Comparison of ENCODE assay signal across 19 mouse cellular contexts in genomic region chr6:135610504-135611096, GRCm38 (mm10).
DNase-seq lines count a peak whose midpoint lies in the region; ATAC-seq and TF ChIP-seq lines count a peak whose summit lies in the region.
"Had no signal": no experiment of that assay in that cellular context is flagged by ENCODE, and none has a peak within 500 bp of the region (broad histone marks: within the 10 kb centered on the region; RNA-seq: fewer than 3 reads in every experiment).

No protein-coding gene starts in this region.

- H3K4me1 ChIP-seq in hindbrain, embryonic 11.5 days (replicated peaks; ENCODE audit: control insufficient read depth, insufficient read depth, low read length): no peaks in the 10 kb centered on the region
- peaks cover 5% of the 10 kb centered on the region; the same call in 1 of the 2 replicates for H3K4me1 ChIP-seq in hindbrain, embryonic 13.5 days (replicated peaks)
- H3K4me1 ChIP-seq in embryonic facial prominence, embryonic 10.5 days: peaks cover 4% of the 10 kb centered on the region
- H3K4me1 ChIP-seq in midbrain, postnatal 0 days (ENCODE audit: insufficient read depth, low read length): no peaks in the 10 kb centered on the region

- WGBS in hindbrain, embryonic 11.5 days: 48% methylated on average over 3 of the region's 3 CpGs
- 28% methylated on average over 3 of the region's 3 CpGs for WGBS in hindbrain, embryonic 13.5 days
- WGBS in embryonic facial prominence, embryonic 10.5 days: 55% methylated on average over 3 of the region's 3 CpGs
- 23% methylated on average over 3 of the region's 3 CpGs for WGBS in midbrain, postnatal 0 days

- H3K27ac ChIP-seq in hindbrain, embryonic 11.5 days (ENCODE audit: low read depth, low read length): no peak overlapping the region
- no peak overlapping the region for H3K27ac ChIP-seq in hindbrain, embryonic 13.5 days
- H3K27ac ChIP-seq in embryonic facial prominence, embryonic 10.5 days (replicated peaks): no peak overlapping the region
- H3K27ac ChIP-seq in midbrain, postnatal 0 days (ENCODE audit: low read depth, low read length): no peak overlapping the region
- H3K27ac ChIP-seq: heart, embryonic 13.5 days; kidney, postnatal 0 days; layer of hippocampus, adult 2 months; left cerebral cortex, adult 2 months; limb, embryonic 12.5 days; liver, embryonic 14.5 days had no signal

- DNase-seq in hindbrain, embryonic 11.5 days (ENCODE audit: low spot score): peak; percentile 27
- DNase-seq in brain, adult 2 months (ENCODE audit: low read depth, low spot score): peak; percentile 42
- peak; percentile 9 for DNase-seq in embryonic facial prominence, embryonic 10.5 days (ENCODE audit: low spot score)
- peak; percentile 7 for DNase-seq in midbrain, postnatal 0 days (ENCODE audit: low spot score)
- no peak for DNase-seq in thymus, postnatal 36 days
- DNase-seq: cerebellum, postnatal 14 days; embryo, embryonic 11 days; heart, postnatal 4 days had no signal

- no peak overlapping the region for H3K4me2 ChIP-seq in hindbrain, embryonic 11.5 days (replicated peaks; ENCODE audit: low read depth, low read length)
- H3K4me2 ChIP-seq in hindbrain, embryonic 13.5 days: no peak overlapping the region
- no peak overlapping the region for H3K4me2 ChIP-seq in midbrain, postnatal 0 days (ENCODE audit: low read depth, low read length, poor library complexity, severe bottlenecking)
- H3K4me2 ChIP-seq: heart, embryonic 13.5 days; limb, embryonic 12.5 days had no signal

- no peak overlapping the region for H3K9ac ChIP-seq in hindbrain, embryonic 11.5 days (ENCODE audit: low read depth, low read length)
- no peak overlapping the region for H3K9ac ChIP-seq in hindbrain, embryonic 13.5 days
- no peak overlapping the region for H3K9ac ChIP-seq in midbrain, postnatal 0 days (replicated peaks; ENCODE audit: low read length, poor library complexity, severe bottlenecking)
- H3K9ac ChIP-seq: heart, embryonic 13.5 days; limb, embryonic 12.5 days; liver, embryonic 14.5 days had no signal

- H3K36me3 ChIP-seq in hindbrain, embryonic 11.5 days (ENCODE audit: control insufficient read depth, insufficient read depth, low read length): no peaks in the 10 kb centered on the region
- H3K36me3 ChIP-seq in hindbrain, embryonic 13.5 days: no peaks in the 10 kb centered on the region
- H3K36me3 ChIP-seq in embryonic facial prominence, embryonic 10.5 days (replicated peaks): no peaks in the 10 kb centered on the region
- H3K36me3 ChIP-seq in midbrain, postnatal 0 days (ENCODE audit: insufficient read depth, low read length): no peaks in the 10 kb centered on the region
- H3K36me3 ChIP-seq: heart, embryonic 13.5 days; limb, embryonic 12.5 days had no signal

- no peak for TF ChIP-seq CTCF in midbrain, postnatal 0 days (IDR thresholded peaks at IDR 0.05)

- H3K4me3 ChIP-seq in hindbrain, embryonic 11.5 days (ENCODE audit: low read depth, low read length): no peak overlapping the region
- H3K4me3 ChIP-seq in hindbrain, embryonic 13.5 days: no peak overlapping the region
- no peak overlapping the region for H3K4me3 ChIP-seq in embryonic facial prominence, embryonic 10.5 days
- no peak overlapping the region for H3K4me3 ChIP-seq in midbrain, postnatal 0 days (ENCODE audit: low read depth, low read length)
- H3K4me3 ChIP-seq: heart, embryonic 13.5 days; layer of hippocampus, adult 2 months; left cerebral cortex, adult 2 months; limb, embryonic 12.5 days; myocyte had no signal

- no peaks in the 10 kb centered on the region for H3K9me3 ChIP-seq in hindbrain, embryonic 11.5 days (ENCODE audit: control insufficient read depth, low read length)
- no peaks in the 10 kb centered on the region for H3K9me3 ChIP-seq in hindbrain, embryonic 13.5 days
- H3K9me3 ChIP-seq in embryonic facial prominence, embryonic 10.5 days: no peaks in the 10 kb centered on the region
- no peaks in the 10 kb centered on the region for H3K9me3 ChIP-seq in midbrain, postnatal 0 days (ENCODE audit: low read length)
- H3K9me3 ChIP-seq: heart, embryonic 13.5 days; limb, embryonic 12.5 days had no signal

- no peaks in the 10 kb centered on the region for H3K27me3 ChIP-seq in hindbrain, embryonic 11.5 days (ENCODE audit: control insufficient read depth, insufficient read depth, low read length)
- H3K27me3 ChIP-seq in hindbrain, embryonic 13.5 days: no peaks in the 10 kb centered on the region
- no peaks in the 10 kb centered on the region for H3K27me3 ChIP-seq in embryonic facial prominence, embryonic 10.5 days (replicated peaks; ENCODE audit: low read depth, poor library complexity, severe bottlenecking)
- no peaks in the 10 kb centered on the region for H3K27me3 ChIP-seq in midbrain, postnatal 0 days (ENCODE audit: insufficient read depth, low read length)
- H3K27me3 ChIP-seq: heart, embryonic 13.5 days; limb, embryonic 12.5 days had no signal

- ATAC-seq in hindbrain, embryonic 11.5 days (ENCODE audit: low FRiP score): peak; percentile 49; the same call in 1 of the 2 replicates
- no peak for ATAC-seq in hindbrain, embryonic 13.5 days (ENCODE audit: low FRiP score)
- ATAC-seq in midbrain, postnatal 0 days (ENCODE audit: low FRiP score): no peak
- ATAC-seq in cerebellum, adult (ENCODE audit: insufficient number of reproducible peaks, low FRiP score, low TSS enrichment): no peak
- ATAC-seq: intestine, embryonic 16.5 days; lung, postnatal 0 days had no signal

Comparison
In these comparisons a context has a peak if more than half of its experiments do, and no peak if none do; other contexts are left out.
1. DNase-seq: peak in hindbrain, embryonic 11.5 days (single experiment), brain, adult 2 months (single experiment), embryonic facial prominence, embryonic 10.5 days (single experiment) and midbrain, postnatal 0 days (single experiment); none in thymus, postnatal 36 days (0 of 2).